8 mouse cellular contexts compared by ENCODE assay signal in the genomic region with DNA sequence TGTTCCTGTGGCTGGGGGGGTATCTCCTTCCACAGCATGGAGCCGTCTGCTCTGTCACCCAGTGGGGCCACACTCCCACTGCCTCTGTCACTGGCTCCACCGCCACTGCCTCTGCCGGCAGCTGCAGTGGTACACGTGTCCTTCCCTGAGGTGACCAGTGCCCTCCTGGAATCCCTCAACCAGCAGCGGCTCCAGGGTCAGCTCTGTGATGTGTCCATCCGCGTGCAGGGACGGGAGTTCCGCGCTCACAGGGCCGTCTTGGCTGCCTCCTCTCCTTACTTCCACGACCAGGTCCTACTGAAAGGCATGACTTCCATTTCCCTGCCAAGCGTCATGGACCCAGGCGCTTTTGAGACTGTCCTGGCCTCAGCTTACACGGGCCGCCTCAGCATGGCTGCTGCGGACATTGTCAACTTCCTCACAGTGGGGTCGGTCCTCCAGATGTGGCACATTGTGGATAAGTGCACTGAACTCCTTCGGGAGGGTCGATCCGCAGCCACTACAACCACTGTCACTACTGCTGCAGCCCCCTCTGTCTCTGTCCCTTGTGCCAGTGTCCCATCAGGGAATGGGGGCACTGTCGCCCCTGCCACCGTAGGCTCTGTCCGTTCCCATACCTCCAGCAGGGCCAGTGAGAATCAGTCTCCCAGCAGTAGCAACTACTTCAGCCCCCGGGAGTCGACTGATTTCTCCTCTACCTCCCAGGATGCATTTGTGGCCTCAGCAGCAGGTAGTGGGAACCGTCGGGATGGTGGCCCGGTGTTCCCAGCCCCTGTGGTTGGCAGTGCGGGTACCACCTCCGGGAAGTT. TPM values are rescaled to one million over a fixed set of nuclear protein-coding genes. Genes with fewer than 3 reads are reported as not detected.
A peak's percentile ranks its signal among the peaks of the same experiment; 100 is the strongest.
DNase-seq lines count a peak whose midpoint lies in the region; ATAC-seq and TF ChIP-seq lines count a peak whose summit lies in the region.

No protein-coding gene starts in this region.

- H3K9me3 ChIP-seq in erythroblast, embryonic 14.5 days (ENCODE audit: control insufficient read depth, low read length): peaks cover 28% of the 10 kb centered on the region
- H3K9me3 ChIP-seq in kidney, postnatal 0 days (replicated peaks; ENCODE audit: low read length): no peaks in the 10 kb centered on the region
- no peaks in the 10 kb centered on the region for H3K9me3 ChIP-seq in neural tube, embryonic 14.5 days (ENCODE audit: control insufficient read depth, low read length)

- WGBS in kidney, postnatal 0 days: 68% methylated on average over 31 of the region's 31 CpGs
- WGBS in neural tube, embryonic 14.5 days: 73% methylated on average over 31 of the region's 31 CpGs

- peak overlapping the region; percentile 70 for H3K4me2 ChIP-seq in kidney, postnatal 0 days (ENCODE audit: low read length)
- H3K4me2 ChIP-seq in neural tube, embryonic 14.5 days (ENCODE audit: low read depth, low read length): peak overlapping the region; percentile 41

- ATAC-seq in erythroblast, adult 5-6 weeks (replicated peaks; ENCODE audit: low FRiP score, poor library complexity, severe bottlenecking): no peak
- no peak for ATAC-seq in kidney, postnatal 0 days (replicated peaks; ENCODE audit: low FRiP score, low read depth)
- ATAC-seq in neural tube, embryonic 14.5 days (ENCODE audit: low read depth): no peak

- H3K36me3 ChIP-seq in erythroblast, embryonic 14.5 days (ENCODE audit: control insufficient read depth): peaks cover 55% of the 10 kb centered on the region
- peaks cover 20% of the 10 kb centered on the region for H3K36me3 ChIP-seq in kidney, postnatal 0 days (ENCODE audit: insufficient read depth, low read length)
- H3K36me3 ChIP-seq in neural tube, embryonic 14.5 days (ENCODE audit: control insufficient read depth, insufficient read depth, low read length): peaks cover 16% of the 10 kb centered on the region

- H3K27ac ChIP-seq in kidney, postnatal 0 days: no peak overlapping the region
- no peak overlapping the region; the same call in 1 of the 2 replicates for H3K27ac ChIP-seq in neural tube, embryonic 14.5 days (ENCODE audit: low read depth, low read length)

- TF ChIP-seq CTCF in kidney, postnatal 0 days (IDR thresholded peaks at IDR 0.05; ENCODE audit: low read depth): no peak

- H3K4me1 ChIP-seq in erythroblast, embryonic 14.5 days (ENCODE audit: control insufficient read depth): peaks cover 86% of the 10 kb centered on the region
- H3K4me1 ChIP-seq in kidney, postnatal 0 days (replicated peaks; ENCODE audit: insufficient read depth, low read length): peaks cover 6% of the 10 kb centered on the region
- peaks cover 22% of the 10 kb centered on the region for H3K4me1 ChIP-seq in neural tube, embryonic 14.5 days (ENCODE audit: control insufficient read depth, insufficient read depth, low read length)

- peak overlapping the region; percentile 78 for H3K4me3 ChIP-seq in erythroblast, embryonic 14.5 days (replicated peaks)
- H3K4me3 ChIP-seq in kidney, postnatal 0 days (replicated peaks; ENCODE audit: low read depth, low read length): peak overlapping the region; percentile 63
- H3K4me3 ChIP-seq in neural tube, embryonic 14.5 days (ENCODE audit: low read depth, low read length): peak overlapping the region; percentile 45

- peak overlapping the region; percentile 69 for H3K9ac ChIP-seq in kidney, postnatal 0 days (ENCODE audit: low read depth, low read length)
- no peak overlapping the region for H3K9ac ChIP-seq in neural tube, embryonic 14.5 days (replicated peaks; ENCODE audit: low read depth, low read length)

- DNase-seq in urinary bladder, adult 2 months (ENCODE audit: low spot score): peak; percentile 27
- no peak for DNase-seq in urinary bladder, postnatal 14 days (ENCODE audit: low spot score)
- no peak for DNase-seq in kidney, postnatal 0 days (ENCODE audit: low spot score)
- no peak for DNase-seq in spleen, postnatal 10 days (ENCODE audit: low spot score in 2 of 2)
- no peak for DNase-seq in c-Kit-positive CD71-positive TER-119-positive erythroid progenitor cells, embryonic 14.5 days (ENCODE audit: low spot score)

- no peaks in the 10 kb centered on the region; the same call in 1 of the 2 replicates for H3K27me3 ChIP-seq in erythroblast, embryonic 14.5 days (ENCODE audit: control insufficient read depth)
- H3K27me3 ChIP-seq in kidney, postnatal 0 days (ENCODE audit: insufficient read depth, low read length): no peaks in the 10 kb centered on the region
- no peaks in the 10 kb centered on the region for H3K27me3 ChIP-seq in neural tube, embryonic 14.5 days (ENCODE audit: control insufficient read depth, insufficient read depth, low read length)

RNA-seq across cellular contexts. Expression of gene Zbtb22, which starts 1.3 kb away (rescaled TPM):
- 5.6 and 5.7 TPM in 2 replicates for polyA plus RNA-seq in erythroblast, embryonic 14.5 days (2012)
- total RNA-seq in erythroblast, adult 5-6 weeks (2015; ENCODE audit: low replicate concordance): 4.0 and 7.9 TPM in 2 replicates
- 8.8 and 10.3 TPM in 2 replicates for total RNA-seq in erythroblast, adult 5-6 weeks (2017; ENCODE audit: low replicate concordance)
- polyA plus RNA-seq in urinary bladder, adult 2 months (2012; rRNA removed): 20.1 and 23.1 TPM in 2 replicates
- polyA plus RNA-seq in kidney, postnatal 0 days (2015; fragmentation: Nextera tagmentation; extraction: Ambion mirVana): 19.8 TPM in 2 replicates
- 6.5 and 8.9 TPM in 2 replicates for polyA plus RNA-seq in neural tube, embryonic 14.5 days (2014; fragmentation: Nextera tagmentation; extraction: Ambion mirVana)

RNA-seq across cellular contexts. Expression of gene Tapbp, which starts 1.4 kb away (rescaled TPM):
- polyA plus RNA-seq in erythroblast, embryonic 14.5 days (2012): 14.7 and 21.8 TPM in 2 replicates
- 30.7 and 30.9 TPM in 2 replicates for total RNA-seq in erythroblast, adult 5-6 weeks (2015; ENCODE audit: low replicate concordance)
- 34.3 and 39.6 TPM in 2 replicates for total RNA-seq in erythroblast, adult 5-6 weeks (2017; ENCODE audit: low replicate concordance)
- 84.7 and 122 TPM in 2 replicates for polyA plus RNA-seq in urinary bladder, adult 2 months (2012; rRNA removed)
- 50.6 and 53.2 TPM in 2 replicates for polyA plus RNA-seq in kidney, postnatal 0 days (2015; fragmentation: Nextera tagmentation; extraction: Ambion mirVana)
- 35.7 and 36.2 TPM in 2 replicates for polyA plus RNA-seq in neural tube, embryonic 14.5 days (2014; fragmentation: Nextera tagmentation; extraction: Ambion mirVana)

RNA-seq across cellular contexts. Expression of gene Daxx, which starts 7.8 kb away (rescaled TPM):
- polyA plus RNA-seq in erythroblast, embryonic 14.5 days (2012): 1.4 TPM in 2 replicates
- 12.1 and 14.2 TPM in 2 replicates for total RNA-seq in erythroblast, adult 5-6 weeks (2015; ENCODE audit: low replicate concordance)
- total RNA-seq in erythroblast, adult 5-6 weeks (2017; ENCODE audit: low replicate concordance): 20.4 and 21.7 TPM in 2 replicates
- 28.1 and 31.0 TPM in 2 replicates for polyA plus RNA-seq in urinary bladder, adult 2 months (2012; rRNA removed)
- polyA plus RNA-seq in kidney, postnatal 0 days (2015; fragmentation: Nextera tagmentation; extraction: Ambion mirVana): 33.4 and 39.5 TPM in 2 replicates
- polyA plus RNA-seq in neural tube, embryonic 14.5 days (2014; fragmentation: Nextera tagmentation; extraction: Ambion mirVana): 46.0 and 54.1 TPM in 2 replicates

RNA-seq across cellular contexts. Expression of gene Platr17, which starts 12.1 kb away (rescaled TPM):
- 0.08 TPM in 1 of 2 replicates, not detected in the other for polyA plus RNA-seq in erythroblast, embryonic 14.5 days (2012)
- not detected in 2 replicates for total RNA-seq in erythroblast, adult 5-6 weeks (2015; ENCODE audit: low replicate concordance)
- 9.7 TPM in 1 of 2 replicates, not detected in the other for total RNA-seq in erythroblast, adult 5-6 weeks (2017; ENCODE audit: low replicate concordance)
- polyA plus RNA-seq in urinary bladder, adult 2 months (2012; rRNA removed): 0.14 and 0.15 TPM in 2 replicates
- 0.29 TPM in 1 of 2 replicates, not detected in the other for polyA plus RNA-seq in kidney, postnatal 0 days (2015; fragmentation: Nextera tagmentation; extraction: Ambion mirVana)
- polyA plus RNA-seq in neural tube, embryonic 14.5 days (2014; fragmentation: Nextera tagmentation; extraction: Ambion mirVana): 0.70 and 0.79 TPM in 2 replicates

RNA-seq across cellular contexts. Expression of gene Rgl2, which starts 12.3 kb away (rescaled TPM):
- 3.1 and 3.5 TPM in 2 replicates for polyA plus RNA-seq in erythroblast, embryonic 14.5 days (2012)
- 5.2 and 6.1 TPM in 2 replicates for total RNA-seq in erythroblast, adult 5-6 weeks (2015; ENCODE audit: low replicate concordance)
- 5.6 and 9.7 TPM in 2 replicates for total RNA-seq in erythroblast, adult 5-6 weeks (2017; ENCODE audit: low replicate concordance)
- 132 and 164 TPM in 2 replicates for polyA plus RNA-seq in urinary bladder, adult 2 months (2012; rRNA removed)
- polyA plus RNA-seq in kidney, postnatal 0 days (2015; fragmentation: Nextera tagmentation; extraction: Ambion mirVana): 22.2 TPM in 2 replicates
- 48.8 and 51.3 TPM in 2 replicates for polyA plus RNA-seq in neural tube, embryonic 14.5 days (2014; fragmentation: Nextera tagmentation; extraction: Ambion mirVana)

Comparison
In these comparisons a context has a peak if more than half of its experiments do, and no peak if none do; other contexts are left out.
1. RNA of gene Daxx, which starts 7.8 kb away (polyA plus RNA-seq): 46.0 to 54.1 TPM in neural tube, embryonic 14.5 days, 33.4 to 39.5 TPM in kidney, postnatal 0 days and 28.1 to 31.0 TPM in urinary bladder, adult 2 months; 1.4 TPM in erythroblast, embryonic 14.5 days; every median in the first group is over 10 times any median in the second.
2. Peak in every context shown above with its lines, with median percentiles within 50 percentile points of each other: H3K4me3 ChIP-seq.